Mouse (Mus musculus) brain, embryonic 14.5 days (tissue): ENCODE results near the gene Ip6k1.

Source experiments
- CTCF ChIP-seq: fragments of 200-500 bp; IDR thresholded peaks from 2 replicates; pipeline ENCODE4 v1.5.1; 2012; ENCODE audit warnings: inconsistent platforms, mild to moderate bottlenecking, moderate library complexity, borderline replicate concordance; ENCODE audit not compliant: insufficient read depth, insufficient read length; ENCODE audit errors: extremely low read depth
- POLR2A ChIP-seq: fragments of 200-500 bp; IDR thresholded peaks from 2 replicates; pipeline ENCODE4 v1.6.1; 2012; ENCODE audit warnings: mild to moderate bottlenecking, inconsistent platforms, borderline replicate concordance; ENCODE audit not compliant: poor library complexity, insufficient read depth, insufficient read length, severe bottlenecking; ENCODE audit errors: extremely low read depth

DNA sequence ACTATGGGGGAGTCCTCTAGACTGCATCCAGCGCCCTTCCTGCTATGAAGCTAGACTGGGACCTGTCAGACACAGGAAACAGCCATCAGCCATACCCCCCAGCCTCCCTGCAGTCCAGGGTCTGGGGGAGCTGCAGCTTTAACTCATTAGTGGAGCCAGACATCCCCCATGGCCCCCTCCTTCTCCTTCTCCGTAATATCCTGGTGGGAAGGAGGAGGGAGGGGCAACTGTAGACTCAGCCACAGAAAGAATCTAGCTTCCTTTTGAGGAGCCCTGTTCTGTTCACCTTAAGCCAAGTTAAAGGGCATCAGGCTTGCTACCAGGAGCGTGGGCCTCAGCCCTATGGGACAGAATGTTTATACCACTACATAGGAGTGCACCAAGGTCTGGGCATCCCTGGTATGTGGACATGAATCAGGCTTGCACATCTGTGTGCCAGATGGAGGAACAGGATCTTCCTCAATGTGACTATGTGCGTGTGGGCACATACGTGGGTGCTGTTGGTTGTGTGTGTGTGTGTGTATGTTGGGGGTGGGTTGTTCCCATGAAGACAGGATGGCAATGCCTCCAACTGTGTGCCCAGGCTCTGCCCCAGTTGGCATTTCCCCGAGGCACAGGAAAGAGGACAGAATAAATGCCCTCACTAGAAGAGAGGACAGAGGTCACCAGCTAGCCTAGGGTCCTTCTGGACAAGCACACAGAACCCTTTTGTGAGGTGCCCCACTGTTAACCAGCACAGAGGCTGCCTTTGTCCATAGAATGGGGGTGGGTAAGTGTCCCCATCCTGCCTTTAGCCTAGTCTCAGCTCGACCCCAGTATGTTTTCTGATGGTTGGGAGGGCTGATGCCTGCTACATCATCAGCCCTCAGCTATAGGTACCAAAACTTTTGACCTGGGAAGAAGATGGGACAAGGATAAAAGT, 20.4 kb upstream of the Ip6k1 start:
- TF ChIP-seq CTCF (no peak), POLR2A (no peak)
